Mouse (Mus musculus) lung, adult 18-20 months (tissue): ENCODE results near the gene Gm42688.

Source experiments
- DNase-seq, 2 experiments: peaks; one replicate each; pipeline ENCODE4 v3.0.0; 2022; ENCODE audit warnings: mixed read lengths in 2 of 2

Gm42688 gene

GRCm38 (mm10) chr6:83101316-83101687, at the start of gene Gm42688, which contains the start of gene Ccdc142:
Gene Gm42688, plus strand, starts transcription at chr6:83101617.
Gene Ccdc142, plus strand, starts transcription at chr6:83101601.
- DNase-seq: peak; percentile 94 to 95

- peak in 1 of 2 experiments; percentile 37 for DNase-seq
Measured at GRCm38 (mm10) chr6:83053136-83053960, 48.1 kb upstream of the Gm42688 start.

GRCm38 (mm10) chr6:83054074-83054851, 47.2 kb upstream of the Gm42688 start, which contains the start of gene Aup1:
Gene Aup1, plus strand, starts transcription at chr6:83054521.
- peak; percentile 98 for DNase-seq

GRCm38 (mm10) chr6:83054871-83055431, 46.5 kb upstream of the Gm42688 start, which contains the start of gene Htra2:
Gene Htra2, minus strand, starts transcription at chr6:83055273.
- DNase-seq: peak; percentile 38 to 42

GRCm38 (mm10) chr6:83057790-83058189, 43.6 kb upstream of the Gm42688 start, which contains the start of gene Dqx1:
Gene Dqx1, plus strand, starts transcription at chr6:83057844.
- DNase-seq: peak; percentile 26 to 59

- DNase-seq: no peak
Measured at GRCm38 (mm10) chr6:83058725-83059124, 42.7 kb upstream of the Gm42688 start.

- DNase-seq: no peak
Measured at GRCm38 (mm10) chr6:83065995-83066394, 35.4 kb upstream of the Gm42688 start.

- no peak for DNase-seq
Measured at GRCm38 (mm10) chr6:83066441-83066840, 35.0 kb upstream of the Gm42688 start.

- no peak for DNase-seq
Measured at GRCm38 (mm10) chr6:83068221-83068620, 33.2 kb upstream of the Gm42688 start.

GRCm38 (mm10) chr6:83068706-83069487, 32.5 kb upstream of the Gm42688 start:
- no peak for DNase-seq

- DNase-seq: no peak
Measured at GRCm38 (mm10) chr6:83069488-83070246, 31.8 kb upstream of the Gm42688 start.

GRCm38 (mm10) chr6:83070247-83070310, 31.3 kb upstream of the Gm42688 start, which contains the start of gene Tlx2:
Gene Tlx2, minus strand, starts transcription at chr6:83070293.
- DNase-seq: no peak

- no peak for DNase-seq
Measured at GRCm38 (mm10) chr6:83070311-83071219, 30.9 kb upstream of the Gm42688 start.

- DNase-seq: no peak
Measured at GRCm38 (mm10) chr6:83071220-83071619, 30.2 kb upstream of the Gm42688 start.

- no peak for DNase-seq
Measured at GRCm38 (mm10) chr6:83074979-83075378, 26.4 kb upstream of the Gm42688 start.

GRCm38 (mm10) chr6:83077630-83078323, 23.6 kb upstream of the Gm42688 start, which contains the start of gene Pcgf1:
Gene Pcgf1, plus strand, starts transcription at chr6:83077869.
- DNase-seq: peak in 1 of 2 experiments; percentile 39

GRCm38 (mm10) chr6:83078324-83078858, 23.0 kb upstream of the Gm42688 start:
- DNase-seq: peak; percentile 99

GRCm38 (mm10) chr6:83080210-83080609, 21.2 kb upstream of the Gm42688 start:
- no peak for DNase-seq

- no peak for DNase-seq
Measured at GRCm38 (mm10) chr6:83083497-83083896, 17.9 kb upstream of the Gm42688 start.

- no peak for DNase-seq
Measured at GRCm38 (mm10) chr6:83084477-83084876, 16.9 kb upstream of the Gm42688 start.
